Mouse (Mus musculus) testis, adult 2 months (tissue): ENCODE results near the gene Aox3. TPM values are rescaled to one million over a fixed set of nuclear protein-coding genes. Genes with fewer than 3 reads are reported as not detected.

ENCODE experiments used
- H3K27ac ChIP-seq: fragments of 200-500 bp; 2 replicates; pipeline ENCODE4 v1.5.1; 2012; ENCODE audit warnings: low read depth, low read length; ENCODE audit not compliant: control insufficient read depth, insufficient read depth
- H3K27me3 ChIP-seq: fragments of 200-500 bp; 2 replicates; pipeline ENCODE4 v1.6.1; 2012; ENCODE audit warnings: mild to moderate bottlenecking, low read length, moderate library complexity; ENCODE audit not compliant: control insufficient read depth, insufficient read depth
- H3K36me3 ChIP-seq: fragments of 200-500 bp; 2 replicates; pipeline ENCODE4 v1.6.1; 2012; ENCODE audit warnings: mild to moderate bottlenecking, low read length; ENCODE audit not compliant: control insufficient read depth, insufficient read depth
- H3K4me1 ChIP-seq: fragments of 200-500 bp; 2 replicates; pipeline ENCODE4 v1.6.1; 2012; ENCODE audit warnings: low read length; ENCODE audit not compliant: control insufficient read depth, insufficient read depth
- H3K4me3 ChIP-seq: fragments of 200-500 bp; 2 replicates; pipeline ENCODE4 v1.5.1; 2012; ENCODE audit warnings: low read depth, mild to moderate bottlenecking, low read length, moderate library complexity, mixed read lengths; ENCODE audit not compliant: control insufficient read depth
- CTCF ChIP-seq: fragments of 200-500 bp; IDR thresholded peaks from 2 replicates; pipeline ENCODE4 v1.5.1; 2012; ENCODE audit warnings: low read depth, mild to moderate bottlenecking, inconsistent platforms, low read length, moderate library complexity; ENCODE audit not compliant: control insufficient read depth, insufficient read depth, insufficient replicate concordance
- POLR2A ChIP-seq: fragments of 200-500 bp; IDR thresholded peaks from 2 replicates; pipeline ENCODE4 v1.6.1; 2012; ENCODE audit warnings: low read depth, mild to moderate bottlenecking, inconsistent platforms, low read length, moderate library complexity; ENCODE audit not compliant: control insufficient read depth
- polyA plus RNA-seq: library from polyadenylated mRNA; depleted of rRNA; stranded (reverse); fragments of >200 nt; gene quantifications from 2 replicates; pipeline ENCODE4 v1.2.3, GENCODE M21; 2012

Aox3 gene
- polyA plus RNA-seq, 1 experiment = 9.6 TPM

DNA sequence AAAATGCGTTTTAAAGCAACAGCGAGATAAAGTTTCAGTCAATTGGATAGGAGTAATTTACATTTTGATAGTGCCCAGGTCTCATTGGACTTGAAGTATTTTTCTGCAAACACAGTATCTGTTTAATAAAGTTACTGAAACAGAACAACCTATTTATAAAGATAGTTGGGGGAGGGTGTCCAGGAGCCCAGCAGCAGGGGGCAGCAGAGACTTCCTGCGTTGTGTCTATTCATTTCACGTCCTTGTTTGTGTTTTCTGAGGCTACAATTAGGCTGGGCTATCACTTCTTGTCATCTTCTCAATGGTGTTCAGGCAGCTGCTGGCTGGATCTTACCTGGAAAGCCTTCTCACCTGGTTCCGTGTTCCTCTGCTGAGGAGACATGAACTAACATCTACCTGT, 43.8 kb downstream of the Aox3 start:
- TF ChIP-seq POLR2A = no peak
- peak; percentile 32; the same call in 1 of the 2 replicates for TF ChIP-seq CTCF

DNA sequence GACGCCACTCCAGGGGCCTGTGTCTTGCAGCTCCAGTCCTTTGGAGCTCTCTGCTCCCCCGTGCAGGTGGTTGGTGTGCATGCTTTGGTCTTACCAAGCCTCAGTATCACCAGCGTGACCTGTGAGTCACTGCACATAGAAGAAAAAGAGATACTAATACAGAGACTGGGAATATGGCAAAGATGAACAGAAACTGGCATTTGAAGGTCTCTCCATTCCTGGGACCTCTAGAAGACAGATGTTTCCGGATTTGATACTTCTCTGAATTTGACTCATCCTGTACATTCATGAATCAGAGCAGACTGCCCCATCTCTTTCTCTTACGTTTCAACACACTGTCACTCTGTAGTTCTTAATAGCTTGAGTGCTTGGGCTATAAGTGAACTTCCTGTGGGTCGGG, 57.0 kb downstream of the Aox3 start:
- H3K4me1 ChIP-seq = no peaks in the 10 kb centered on the region
- TF ChIP-seq POLR2A (no peak), CTCF (no peak)
- no peak overlapping the region for H3K27ac ChIP-seq
- no peaks in the 10 kb centered on the region for H3K36me3 ChIP-seq
- no peak overlapping the region for H3K4me3 ChIP-seq
- no peaks in the 10 kb centered on the region for H3K27me3 ChIP-seq

More for the DNA sequence above, 43.8 kb downstream of the Aox3 start:
- H3K36me3 ChIP-seq = no peaks in the 10 kb centered on the region
- H3K4me1 ChIP-seq = no peaks in the 10 kb centered on the region
- H3K4me3 ChIP-seq = no peak overlapping the region
- no peaks in the 10 kb centered on the region for H3K27me3 ChIP-seq
- H3K27ac ChIP-seq = no peak overlapping the region

DNA sequence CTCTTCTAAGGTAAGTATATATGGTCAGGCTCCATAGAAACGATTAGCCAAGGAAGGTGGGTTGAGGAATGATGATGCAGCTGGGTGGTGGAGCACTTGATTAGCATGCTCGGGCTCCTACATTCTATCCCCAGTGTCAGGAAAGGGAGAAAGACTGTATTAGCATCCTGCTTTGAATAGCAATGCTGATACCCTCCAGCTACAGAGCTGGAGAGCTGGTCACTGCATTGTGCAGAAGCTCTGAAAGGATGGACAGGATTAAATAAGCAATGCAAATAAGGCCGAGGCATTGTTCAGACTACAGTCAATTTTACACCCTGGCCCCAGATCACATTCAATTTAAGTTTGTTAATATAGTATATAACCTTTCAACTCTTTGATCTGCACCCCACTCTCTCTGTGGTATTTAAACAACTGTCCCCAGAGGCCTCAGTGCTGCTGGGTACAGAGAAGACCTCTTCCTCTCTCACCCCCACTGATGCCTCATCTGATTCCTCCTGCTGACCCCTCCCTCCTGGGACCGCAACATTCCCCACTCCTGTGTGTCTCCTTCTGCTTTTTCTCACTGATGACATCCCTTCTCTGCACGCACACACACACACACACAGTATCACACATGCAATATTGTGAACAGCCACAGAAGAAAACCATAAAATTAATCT, 75.7 kb downstream of the Aox3 start:
- Histone ChIP-seq H3K36me3 (no peaks in the 10 kb centered on the region), H3K4me1 (no peaks in the 10 kb centered on the region), H3K4me3 (no peak overlapping the region), H3K27ac (no peak overlapping the region), H3K27me3 (no peaks in the 10 kb centered on the region)
- TF ChIP-seq CTCF (no peak), POLR2A (no peak)

DNA sequence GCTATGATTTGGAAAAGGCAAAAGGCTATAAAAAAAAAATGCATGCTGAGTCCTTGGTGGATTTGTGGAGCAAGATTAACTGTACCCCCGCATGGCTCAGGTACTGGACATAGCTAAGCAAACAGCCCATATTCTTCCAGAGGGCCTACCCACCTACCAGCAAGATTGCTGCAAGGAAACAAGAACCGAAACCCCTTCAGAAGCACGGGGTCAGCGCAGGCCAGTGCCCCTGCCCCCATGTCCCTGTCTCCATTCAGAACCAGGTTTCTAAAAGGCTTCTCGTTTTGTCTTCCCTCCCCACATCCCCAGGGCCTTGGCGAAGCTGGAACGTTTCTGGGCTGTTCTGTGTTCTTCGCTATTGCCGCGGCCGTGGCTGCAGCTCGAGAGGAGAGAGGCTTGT, 81.4 kb downstream of the Aox3 start:
- TF ChIP-seq CTCF (no peak), POLR2A (no peak)
- H3K27ac ChIP-seq = no peak overlapping the region
- H3K27me3 ChIP-seq = no peaks in the 10 kb centered on the region
- H3K4me3 ChIP-seq = no peak overlapping the region
- no peaks in the 10 kb centered on the region for H3K36me3 ChIP-seq
- peaks cover 3% of the 10 kb centered on the region for H3K4me1 ChIP-seq

DNA sequence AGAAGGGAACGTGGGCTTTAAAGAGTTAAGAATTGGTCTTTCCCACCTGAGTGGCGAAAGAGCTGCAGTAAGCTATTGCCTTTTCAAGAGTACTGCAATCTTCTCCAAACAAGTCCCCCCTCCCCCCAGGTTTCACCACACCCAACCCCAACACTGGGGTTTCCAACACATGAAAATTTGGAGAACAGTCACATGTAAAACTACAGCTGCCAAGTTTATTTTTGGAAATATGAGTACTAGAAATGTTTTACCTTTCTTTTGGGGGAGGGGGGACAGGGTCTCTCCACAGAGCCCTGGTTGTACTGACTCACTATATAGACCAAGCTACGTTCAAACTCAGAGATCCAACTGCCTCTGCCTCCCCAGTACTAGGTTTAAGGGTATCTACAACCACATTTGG, 82.1 kb downstream of the Aox3 start:
- H3K4me1 ChIP-seq = peaks cover 3% of the 10 kb centered on the region
- no peak overlapping the region for H3K4me3 ChIP-seq
- no peaks in the 10 kb centered on the region for H3K36me3 ChIP-seq
- H3K27me3 ChIP-seq = no peaks in the 10 kb centered on the region
- H3K27ac ChIP-seq = no peak overlapping the region
- TF ChIP-seq POLR2A (no peak), CTCF (no peak)

DNA sequence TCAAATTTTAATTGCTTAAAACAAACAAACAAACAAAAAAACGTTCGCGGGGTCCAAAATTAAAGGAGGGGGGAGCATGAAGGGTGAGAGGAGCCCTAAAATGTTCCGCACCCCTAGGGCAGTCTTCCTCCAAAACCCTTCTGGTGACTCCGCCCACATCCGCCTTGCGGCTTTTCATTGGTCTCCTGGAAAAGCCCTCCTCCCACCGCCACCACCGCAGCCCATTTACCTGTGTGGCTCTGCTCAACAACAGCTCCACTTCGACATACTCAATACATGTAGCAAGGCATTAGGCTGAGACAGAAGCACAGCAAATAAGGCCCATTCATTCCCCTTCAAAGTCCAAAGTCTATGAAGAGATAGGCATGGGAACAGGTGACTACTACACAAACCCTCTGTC, 82.6 kb downstream of the Aox3 start:
- no peak overlapping the region for H3K4me3 ChIP-seq
- H3K27ac ChIP-seq = no peak overlapping the region
- TF ChIP-seq POLR2A (no peak), CTCF (no peak)

DNA sequence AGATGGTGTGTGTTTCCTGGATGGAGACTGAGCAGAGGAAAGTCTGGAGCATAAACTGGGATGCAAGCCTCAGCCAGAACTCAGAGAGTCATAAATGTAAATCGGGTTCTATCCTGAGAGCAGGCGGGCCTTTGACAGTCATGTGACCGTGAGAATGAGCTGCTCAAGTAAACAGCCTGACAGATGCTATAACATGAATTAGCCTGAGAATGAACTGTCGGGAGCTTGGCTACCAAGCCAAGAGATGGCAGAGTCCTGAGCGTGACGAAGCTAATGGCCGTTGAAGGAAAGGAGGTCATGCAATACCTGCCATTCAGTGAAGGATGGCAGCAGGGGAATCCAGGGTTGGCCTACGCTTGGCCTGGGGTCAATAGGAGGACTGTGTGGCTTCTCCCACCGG, 84.1 kb downstream of the Aox3 start:
- TF ChIP-seq POLR2A = no peak

More for the DNA sequence above, 82.6 kb downstream of the Aox3 start:
- Histone ChIP-seq H3K27me3 (no peaks in the 10 kb centered on the region), H3K4me1 (peaks cover 3% of the 10 kb centered on the region), H3K36me3 (no peaks in the 10 kb centered on the region)

DNA sequence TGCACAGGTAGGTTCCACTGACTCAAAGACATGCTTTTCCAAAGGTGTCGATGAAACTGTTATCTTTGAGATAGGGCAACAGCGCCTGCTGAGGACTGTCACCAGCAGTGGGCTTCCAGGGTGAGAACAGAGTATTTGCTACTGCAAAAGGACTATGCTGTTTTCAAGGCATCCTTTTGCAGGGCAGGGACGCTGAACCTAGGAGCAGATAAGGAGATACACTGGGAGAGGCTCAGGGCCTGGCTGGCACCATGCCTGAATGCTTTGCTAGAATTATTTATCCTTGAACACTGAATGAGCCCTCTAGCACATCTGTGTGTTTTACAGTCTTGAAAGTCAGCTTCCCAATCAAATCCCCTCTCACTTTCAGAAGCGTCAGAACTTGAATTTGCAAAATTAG, 85.5 kb downstream of the Aox3 start:
- no peak for TF ChIP-seq CTCF
- no peak for TF ChIP-seq POLR2A
- H3K4me3 ChIP-seq = no peak overlapping the region
- no peaks in the 10 kb centered on the region for H3K27me3 ChIP-seq
- no peak overlapping the region for H3K27ac ChIP-seq
- H3K36me3 ChIP-seq = no peaks in the 10 kb centered on the region
- peaks cover 3% of the 10 kb centered on the region for H3K4me1 ChIP-seq

More for the DNA sequence above, 84.1 kb downstream of the Aox3 start:
- H3K27me3 ChIP-seq = no peaks in the 10 kb centered on the region
- H3K27ac ChIP-seq = no peak overlapping the region
- peaks cover 3% of the 10 kb centered on the region for H3K4me1 ChIP-seq
- H3K4me3 ChIP-seq = no peak overlapping the region
- H3K36me3 ChIP-seq = no peaks in the 10 kb centered on the region
